27 mouse cellular contexts compared by ENCODE assay signal in the genomic region with DNA sequence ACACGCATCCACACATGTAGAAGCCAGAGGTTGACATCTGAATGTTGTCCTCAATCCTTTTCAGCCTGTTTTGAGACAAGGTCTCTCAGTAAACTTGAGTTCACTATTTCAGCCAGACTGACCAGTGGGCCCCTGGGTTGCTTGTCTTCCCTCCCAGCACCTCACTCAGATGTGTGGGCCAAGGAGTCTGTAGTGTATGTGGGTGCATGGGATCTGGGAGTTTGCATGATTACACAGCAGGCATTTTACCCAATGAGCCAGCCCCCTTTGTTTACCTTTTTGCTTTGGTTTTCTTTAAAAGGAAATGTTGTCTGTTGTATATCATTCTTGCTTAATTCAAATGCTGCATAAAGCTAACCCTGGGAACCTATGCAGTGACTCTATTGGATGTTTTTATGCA.
"Had no signal": no experiment of that assay in that cellular context is flagged by ENCODE, and none has a peak within 500 bp of the region (broad histone marks: within the 10 kb centered on the region; RNA-seq: fewer than 3 reads in every experiment).

No protein-coding gene starts in this region.

- H3K9me3 ChIP-seq: limb, embryonic 10.5 days; limb, embryonic 13.5 days; liver, embryonic 12.5 days; liver, embryonic 15.5 days; lung, embryonic 15.5 days; megakaryocyte, embryonic 14.5 days; midbrain, embryonic 10.5 days; midbrain, embryonic 13.5 days; neural tube, embryonic 13.5 days had no signal

- ATAC-seq: liver, embryonic 12.5 days; midbrain, embryonic 13.5 days; midbrain, embryonic 16.5 days had no signal

- DNase-seq: kidney, adult 9 months; kidney, postnatal 25 days; layer of hippocampus, adult 9-11 months; liver; lung, adult 18-20 months; lung, postnatal 10 days; lung, postnatal 36 days; right cerebral cortex, adult 18-20 months; right cerebral cortex, postnatal 14 days; right cerebral cortex, postnatal 4 days; thymus, adult 2 months; thymus, postnatal 14 days; thymus, postnatal 4 days had no signal

- H3K4me2 ChIP-seq: limb, embryonic 13.5 days; liver, embryonic 12.5 days; liver, embryonic 15.5 days; lung, embryonic 15.5 days; midbrain, embryonic 13.5 days; neural tube, embryonic 13.5 days had no signal

- H3K4me3 ChIP-seq: layer of hippocampus, adult 2 months; limb, embryonic 10.5 days; limb, embryonic 13.5 days; liver, embryonic 12.5 days; liver, embryonic 15.5 days; lung, embryonic 15.5 days; megakaryocyte, embryonic 14.5 days; midbrain, embryonic 10.5 days; midbrain, embryonic 13.5 days; myocyte; neural tube, embryonic 13.5 days had no signal

- H3K36me3 ChIP-seq: limb, embryonic 10.5 days; limb, embryonic 13.5 days; liver, embryonic 12.5 days; liver, embryonic 15.5 days; lung, embryonic 15.5 days; midbrain, embryonic 10.5 days; midbrain, embryonic 13.5 days; neural tube, embryonic 13.5 days had no signal

- H3K27ac ChIP-seq: kidney, postnatal 0 days; layer of hippocampus, adult 2 months; limb, embryonic 10.5 days; limb, embryonic 13.5 days; liver, embryonic 12.5 days; liver, embryonic 15.5 days; lung, embryonic 15.5 days; midbrain, embryonic 10.5 days; midbrain, embryonic 13.5 days; neural tube, embryonic 13.5 days; stomach, postnatal 0 days had no signal

- H3K4me1 ChIP-seq: limb, embryonic 10.5 days; limb, embryonic 13.5 days; lung, embryonic 15.5 days; midbrain, embryonic 13.5 days; neural tube, embryonic 13.5 days had no signal

- H3K9ac ChIP-seq: limb, embryonic 13.5 days; liver, embryonic 12.5 days; liver, embryonic 15.5 days; lung, embryonic 15.5 days; midbrain, embryonic 13.5 days; neural tube, embryonic 13.5 days had no signal

- H3K27me3 ChIP-seq: limb, embryonic 13.5 days; liver, embryonic 12.5 days; liver, embryonic 15.5 days; lung, embryonic 15.5 days; megakaryocyte, embryonic 14.5 days; midbrain, embryonic 13.5 days; neural tube, embryonic 13.5 days had no signal
